Mouse (Mus musculus): ENCODE measurements around the gene Wdr31. TPM values are rescaled to one million over a fixed set of nuclear protein-coding genes. Genes with fewer than 3 reads are reported as not detected.

Gene Wdr31
- polyA plus RNA-seq, 1 experiment from 2014 or later, result 5.2 TPM

- H3K4me3 ChIP-seq (ENCODE audit: low read depth, low read length), result peak overlapping the region; percentile 76
- WGBS, result 2% methylated on average over 38 of the region's 38 CpGs
- H3K9me3 ChIP-seq (ENCODE audit: control insufficient read depth, low read length), result no peaks in the 10 kb centered on the region
- no peaks in the 10 kb centered on the region for H3K27me3 ChIP-seq (replicated peaks; ENCODE audit: control insufficient read depth, insufficient read depth, low read length)
- H3K36me3 ChIP-seq (ENCODE audit: control insufficient read depth, insufficient read depth, low read length), result 0 out of 2 replicates have a peak, but pooled peaks cover 6% of the 10 kb centered on the region
- DNase-seq (ENCODE audit: low spot score) (peak; percentile 92), ATAC-seq (replicated peaks; ENCODE audit: low FRiP score) (peak; percentile 89)
- H3K27ac ChIP-seq (ENCODE audit: low read depth, low read length), result 0 out of 2 replicates have a peak overlapping the region, but pooled peaks have one; percentile 1
- peak overlapping the region; percentile 66 for H3K4me2 ChIP-seq
- peak overlapping the region; percentile 70 for H3K9ac ChIP-seq (ENCODE audit: low read depth, low read length)
- H3K4me1 ChIP-seq (replicated peaks; ENCODE audit: control insufficient read depth, insufficient read depth, low read length), result peaks cover 9% of the 10 kb centered on the region
Measured at GRCm38 (mm10) chr4:62501964-62502732, 31.5 kb upstream of the Wdr31 start.

DNA sequence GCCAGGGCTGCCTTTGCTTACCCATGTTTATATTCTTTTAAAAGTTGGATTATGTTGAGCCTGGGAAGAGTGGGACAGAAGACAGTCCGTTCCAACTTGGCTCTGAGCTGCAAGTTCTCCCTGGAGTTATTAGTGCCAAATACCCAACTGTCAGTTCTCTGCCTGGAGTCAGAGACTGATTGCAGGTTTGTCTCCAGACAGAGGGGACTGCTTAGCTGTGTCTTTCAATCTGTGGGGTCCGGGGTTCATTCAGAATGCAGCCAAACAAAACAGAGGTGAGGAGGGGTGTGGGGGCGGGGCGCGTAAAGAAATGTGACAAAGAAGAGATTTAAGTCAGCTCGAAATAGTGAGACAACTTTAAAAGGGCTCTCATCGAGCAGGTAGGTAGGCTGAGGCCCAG is 30.8 kb upstream of the Wdr31 start:
- ATAC-seq (replicated peaks; ENCODE audit: low FRiP score), result no peak
- H3K4me2 ChIP-seq, result peak overlapping the region; percentile 66
- peak overlapping the region; percentile 70 for H3K9ac ChIP-seq (ENCODE audit: low read depth, low read length)
- H3K9me3 ChIP-seq (ENCODE audit: control insufficient read depth, low read length), result no peaks in the 10 kb centered on the region
- 0 out of 2 replicates have a peak, but pooled peaks cover 6% of the 10 kb centered on the region for H3K36me3 ChIP-seq (ENCODE audit: control insufficient read depth, insufficient read depth, low read length)
- peak overlapping the region; percentile 76 for H3K4me3 ChIP-seq (ENCODE audit: low read depth, low read length)
- no peak for DNase-seq (ENCODE audit: low spot score)
- WGBS, result 6% methylated on average over 7 of the region's 7 CpGs
- no peaks in the 10 kb centered on the region for H3K27me3 ChIP-seq (replicated peaks; ENCODE audit: control insufficient read depth, insufficient read depth, low read length)
- peaks cover 9% of the 10 kb centered on the region for H3K4me1 ChIP-seq (replicated peaks; ENCODE audit: control insufficient read depth, insufficient read depth, low read length)
- no peak overlapping the region for H3K27ac ChIP-seq (ENCODE audit: low read depth, low read length)

- no peak overlapping the region for H3K9ac ChIP-seq (ENCODE audit: low read depth, low read length)
- H3K4me3 ChIP-seq (ENCODE audit: low read depth, low read length), result no peak overlapping the region
- WGBS, result 81% methylated on average over 4 of the region's 4 CpGs
- H3K4me2 ChIP-seq, result no peak overlapping the region
- no peaks in the 10 kb centered on the region for H3K27me3 ChIP-seq (replicated peaks; ENCODE audit: control insufficient read depth, insufficient read depth, low read length)
- H3K9me3 ChIP-seq (ENCODE audit: control insufficient read depth, low read length), result no peaks in the 10 kb centered on the region
- no peak overlapping the region for H3K27ac ChIP-seq (ENCODE audit: low read depth, low read length)
- DNase-seq (ENCODE audit: low spot score) (no peak), ATAC-seq (replicated peaks; ENCODE audit: low FRiP score) (no peak)
- H3K36me3 ChIP-seq (ENCODE audit: control insufficient read depth, insufficient read depth, low read length), result 0 out of 2 replicates have a peak, but pooled peaks cover 6% of the 10 kb centered on the region
- H3K4me1 ChIP-seq (replicated peaks; ENCODE audit: control insufficient read depth, insufficient read depth, low read length), result peaks cover 9% of the 10 kb centered on the region
Measured at GRCm38 (mm10) chr4:62500799-62501198, 30.1 kb upstream of the Wdr31 start.

DNA sequence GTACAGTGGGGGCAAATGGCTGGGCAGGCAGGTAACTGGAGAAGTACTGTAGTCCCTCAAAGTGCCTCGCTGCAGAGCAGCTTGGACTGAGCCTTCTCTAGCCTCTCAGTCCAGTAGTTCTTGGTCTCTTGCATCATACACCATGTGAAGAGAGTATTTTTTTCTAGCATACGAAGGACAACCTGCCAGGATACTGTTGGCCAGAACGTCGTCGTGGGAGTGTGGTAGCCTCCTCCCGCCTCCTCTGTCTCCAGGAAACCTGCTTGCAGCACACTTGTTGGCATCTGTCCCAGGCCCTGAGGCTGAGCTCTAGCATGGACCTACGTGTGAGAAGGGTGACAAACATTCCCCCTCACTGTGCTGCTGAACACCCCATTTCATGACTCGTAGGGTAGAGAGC is 26.1 kb upstream of the Wdr31 start:
- 76% methylated on average over 8 of the region's 8 CpGs for WGBS
- no peak overlapping the region for H3K4me3 ChIP-seq (ENCODE audit: low read depth, low read length)
- no peak overlapping the region for H3K27ac ChIP-seq (ENCODE audit: low read depth, low read length)
- H3K4me1 ChIP-seq (replicated peaks; ENCODE audit: control insufficient read depth, insufficient read depth, low read length), result 0 out of 2 replicates have a peak, but pooled peaks cover 4% of the 10 kb centered on the region
- H3K9me3 ChIP-seq (ENCODE audit: control insufficient read depth, low read length), result no peaks in the 10 kb centered on the region
- H3K9ac ChIP-seq (ENCODE audit: low read depth, low read length), result no peak overlapping the region
- ATAC-seq (replicated peaks; ENCODE audit: low FRiP score) (no peak), DNase-seq (ENCODE audit: low spot score) (no peak)
- H3K36me3 ChIP-seq (ENCODE audit: control insufficient read depth, insufficient read depth, low read length), result 0 out of 2 replicates have a peak, but pooled peaks cover 6% of the 10 kb centered on the region
- H3K4me2 ChIP-seq, result no peak overlapping the region
- no peaks in the 10 kb centered on the region for H3K27me3 ChIP-seq (replicated peaks; ENCODE audit: control insufficient read depth, insufficient read depth, low read length)

DNA sequence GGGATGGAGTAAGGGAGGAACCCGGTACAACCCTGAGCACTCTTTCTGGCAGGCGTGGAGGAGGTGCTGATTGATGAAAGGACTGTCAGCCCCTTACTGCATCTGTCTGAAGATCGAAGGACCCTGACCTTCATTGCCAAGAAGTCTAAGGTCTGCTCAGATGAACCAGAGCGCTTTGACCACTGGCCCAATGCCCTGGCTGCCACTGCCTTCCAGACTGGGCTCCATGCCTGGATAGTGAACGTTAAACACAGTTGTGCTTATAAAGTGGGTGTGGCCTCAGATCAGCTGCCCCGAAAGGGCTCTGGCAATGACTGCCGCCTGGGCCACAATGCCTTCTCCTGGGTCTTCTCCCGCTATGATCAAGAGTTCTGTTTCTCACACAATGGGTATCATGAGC is 25.2 kb upstream of the Wdr31 start:
- no peak overlapping the region for H3K4me3 ChIP-seq (ENCODE audit: low read depth, low read length)
- H3K9me3 ChIP-seq (ENCODE audit: control insufficient read depth, low read length), result no peaks in the 10 kb centered on the region
- no peak overlapping the region for H3K9ac ChIP-seq (ENCODE audit: low read depth, low read length)
- WGBS, result 72% methylated on average over 8 of the region's 8 CpGs
- no peak overlapping the region for H3K4me2 ChIP-seq
- H3K36me3 ChIP-seq (ENCODE audit: control insufficient read depth, insufficient read depth, low read length), result 0 out of 2 replicates have a peak, but pooled peaks cover 6% of the 10 kb centered on the region
- DNase-seq (ENCODE audit: low spot score) (no peak), ATAC-seq (replicated peaks; ENCODE audit: low FRiP score) (no peak)
- no peaks in the 10 kb centered on the region for H3K4me1 ChIP-seq (replicated peaks; ENCODE audit: control insufficient read depth, insufficient read depth, low read length)
- no peaks in the 10 kb centered on the region for H3K27me3 ChIP-seq (replicated peaks; ENCODE audit: control insufficient read depth, insufficient read depth, low read length)
- H3K27ac ChIP-seq (ENCODE audit: low read depth, low read length), result no peak overlapping the region

DNA sequence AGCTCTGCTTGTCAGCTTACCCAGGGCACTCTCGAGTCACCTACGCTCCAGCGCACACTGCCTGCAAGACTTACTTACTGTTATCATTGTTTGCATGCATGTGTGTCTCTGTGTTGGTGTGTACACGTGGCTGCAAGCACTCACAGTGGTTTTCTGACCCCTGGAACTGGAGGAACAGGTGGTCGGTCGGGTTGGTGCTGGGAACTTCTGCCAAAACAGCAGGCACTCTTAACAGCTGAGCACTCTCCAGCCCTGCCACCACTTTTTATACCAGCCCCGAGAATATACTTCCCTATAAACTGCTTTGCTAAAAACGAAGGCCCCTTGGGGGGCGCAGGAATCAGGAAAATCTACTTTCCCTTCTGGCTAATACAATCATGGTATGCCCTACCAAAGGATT is 23.5 kb upstream of the Wdr31 start:
- H3K27me3 ChIP-seq (replicated peaks; ENCODE audit: control insufficient read depth, insufficient read depth, low read length), result no peaks in the 10 kb centered on the region
- no peak for DNase-seq (ENCODE audit: low spot score)
- H3K4me1 ChIP-seq (replicated peaks; ENCODE audit: control insufficient read depth, insufficient read depth, low read length), result no peaks in the 10 kb centered on the region
- ATAC-seq (replicated peaks; ENCODE audit: low FRiP score), result no peak
- H3K27ac ChIP-seq (ENCODE audit: low read depth, low read length), result no peak overlapping the region
- H3K9ac ChIP-seq (ENCODE audit: low read depth, low read length), result no peak overlapping the region
- H3K36me3 ChIP-seq (ENCODE audit: control insufficient read depth, insufficient read depth, low read length), result 0 out of 2 replicates have a peak, but pooled peaks cover 2% of the 10 kb centered on the region
- WGBS, result 55% methylated on average over 9 of the region's 9 CpGs
- H3K4me2 ChIP-seq, result no peak overlapping the region
- H3K9me3 ChIP-seq (ENCODE audit: control insufficient read depth, low read length), result no peaks in the 10 kb centered on the region
- no peak overlapping the region for H3K4me3 ChIP-seq (ENCODE audit: low read depth, low read length)

DNA sequence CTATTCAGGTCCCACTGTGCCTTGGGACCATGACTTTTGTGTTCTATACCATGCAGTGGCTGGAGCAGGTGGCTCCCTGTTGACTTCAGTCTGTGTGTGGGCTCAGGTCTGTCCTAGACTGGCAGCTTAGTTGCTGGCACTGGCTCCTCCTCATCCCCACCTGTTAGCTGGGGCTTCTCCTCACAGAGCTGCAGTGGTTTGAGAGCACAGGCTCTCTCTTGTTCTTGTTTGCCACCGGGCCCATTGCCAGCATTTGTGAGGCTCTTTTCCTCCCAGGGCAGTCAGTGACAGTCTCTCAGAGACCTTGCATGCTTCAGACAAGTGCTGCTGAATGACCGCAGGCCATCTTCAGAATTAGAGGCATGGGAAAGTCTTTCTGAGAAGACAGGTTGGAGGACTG is 22.0 kb upstream of the Wdr31 start:
- DNase-seq (ENCODE audit: low spot score) (no peak), ATAC-seq (replicated peaks; ENCODE audit: low FRiP score) (no peak)
- no peak overlapping the region for H3K4me3 ChIP-seq (ENCODE audit: low read depth, low read length)
- WGBS, result 76% methylated on average over 2 of the region's 2 CpGs
- H3K9ac ChIP-seq (ENCODE audit: low read depth, low read length), result no peak overlapping the region
- no peaks in the 10 kb centered on the region for H3K4me1 ChIP-seq (replicated peaks; ENCODE audit: control insufficient read depth, insufficient read depth, low read length)
- no peaks in the 10 kb centered on the region for H3K9me3 ChIP-seq (ENCODE audit: control insufficient read depth, low read length)
- H3K27ac ChIP-seq (ENCODE audit: low read depth, low read length), result no peak overlapping the region
- H3K4me2 ChIP-seq, result no peak overlapping the region
- no peaks in the 10 kb centered on the region for H3K27me3 ChIP-seq (replicated peaks; ENCODE audit: control insufficient read depth, insufficient read depth, low read length)
- no peaks in the 10 kb centered on the region for H3K36me3 ChIP-seq (ENCODE audit: control insufficient read depth, insufficient read depth, low read length)

GRCm38 (mm10) chr4:62487914-62488313 is 17.2 kb upstream of the Wdr31 start:
- peaks cover 6% of the 10 kb centered on the region for H3K4me1 ChIP-seq (replicated peaks; ENCODE audit: control insufficient read depth, insufficient read depth, low read length)
- H3K27me3 ChIP-seq (replicated peaks; ENCODE audit: control insufficient read depth, insufficient read depth, low read length), result no peaks in the 10 kb centered on the region
- H3K27ac ChIP-seq (ENCODE audit: low read depth, low read length), result no peak overlapping the region
- ATAC-seq (replicated peaks; ENCODE audit: low FRiP score), result no peak
- H3K9ac ChIP-seq (ENCODE audit: low read depth, low read length), result no peak overlapping the region
- H3K36me3 ChIP-seq (ENCODE audit: control insufficient read depth, insufficient read depth, low read length), result no peaks in the 10 kb centered on the region
- no peak for DNase-seq (ENCODE audit: low spot score)
- WGBS, result 80% methylated on average over 2 of the region's 2 CpGs
- H3K4me2 ChIP-seq, result no peak overlapping the region
- no peaks in the 10 kb centered on the region for H3K9me3 ChIP-seq (ENCODE audit: control insufficient read depth, low read length)
- H3K4me3 ChIP-seq (ENCODE audit: low read depth, low read length), result no peak overlapping the region

GRCm38 (mm10) chr4:62487172-62487571 is 16.5 kb upstream of the Wdr31 start:
- no peaks in the 10 kb centered on the region for H3K27me3 ChIP-seq (replicated peaks; ENCODE audit: control insufficient read depth, insufficient read depth, low read length)
- H3K9ac ChIP-seq (ENCODE audit: low read depth, low read length), result no peak overlapping the region
- H3K4me1 ChIP-seq (replicated peaks; ENCODE audit: control insufficient read depth, insufficient read depth, low read length), result peaks cover 6% of the 10 kb centered on the region
- DNase-seq (ENCODE audit: low spot score) (no peak), ATAC-seq (replicated peaks; ENCODE audit: low FRiP score) (no peak)
- no peaks in the 10 kb centered on the region for H3K36me3 ChIP-seq (ENCODE audit: control insufficient read depth, insufficient read depth, low read length)
- no peak overlapping the region for H3K4me3 ChIP-seq (ENCODE audit: low read depth, low read length)
- no peaks in the 10 kb centered on the region for H3K9me3 ChIP-seq (ENCODE audit: control insufficient read depth, low read length)
- H3K4me2 ChIP-seq, result no peak overlapping the region
- WGBS, result 84% methylated on average over 5 of the region's 5 CpGs
- H3K27ac ChIP-seq (ENCODE audit: low read depth, low read length), result no peak overlapping the region

Data from liver, embryonic 11.5 days (tissue).